Mouse (Mus musculus): Measurements from ENCODE around the gene Nisch. TPM values are rescaled to one million over a fixed set of nuclear protein-coding genes. Genes with fewer than 3 reads are reported as not detected.

Nisch gene
- polyA plus RNA-seq, 1 experiment from 2014 or later, result 439 TPM

DNA sequence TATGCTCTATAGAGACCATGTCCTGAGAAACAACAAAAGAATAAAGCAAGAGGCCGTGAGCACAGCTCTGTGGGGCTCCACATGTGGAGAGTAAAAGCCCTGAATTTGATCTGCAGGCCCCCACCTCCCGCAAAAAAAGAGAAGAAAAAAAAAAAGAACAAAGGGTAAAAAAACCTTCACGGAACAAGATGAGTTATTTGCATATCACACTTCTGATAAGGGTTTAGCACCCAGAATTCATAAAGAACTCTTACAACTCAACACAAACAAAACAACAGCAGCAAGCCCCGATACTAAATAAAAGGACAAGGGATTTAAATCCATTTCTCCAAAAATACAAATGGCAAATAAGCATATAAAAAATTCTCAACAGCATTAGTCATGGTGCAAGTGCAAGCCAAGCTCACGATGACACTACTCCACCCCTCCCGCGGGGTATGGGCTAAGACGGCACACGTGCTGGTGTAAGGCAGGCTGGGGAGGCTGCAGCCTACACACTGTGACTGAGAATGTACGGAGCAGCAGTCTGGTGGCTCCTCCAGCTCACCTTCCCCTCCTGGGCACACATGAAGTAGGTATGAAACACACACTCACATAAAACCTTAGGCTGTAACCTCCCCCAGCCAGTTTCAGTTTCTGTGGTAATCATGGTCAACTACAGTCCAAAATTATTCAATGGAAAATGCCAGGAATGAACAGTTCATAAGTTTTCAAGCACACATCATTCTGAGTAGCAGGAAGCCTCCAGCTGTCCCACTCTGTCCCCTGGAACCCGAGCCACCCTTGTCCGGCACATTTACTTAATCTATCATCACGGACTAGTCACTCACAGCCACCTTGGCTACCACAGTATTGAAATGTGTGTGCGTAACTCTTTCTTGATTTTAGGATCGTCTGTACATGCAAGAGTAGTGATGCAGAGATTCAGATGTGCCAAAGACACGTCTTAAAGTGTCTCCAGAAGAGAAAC is 18.9 kb downstream of the Nisch start:
- no peak for ATAC-seq (ENCODE audit: low FRiP score)
- Histone ChIP-seq H3K27ac (no peak overlapping the region), H3K27me3 (no peaks in the 10 kb centered on the region), H3K36me3 (replicated peaks) (peaks cover 91% of the 10 kb centered on the region), H3K9me3 (no peaks in the 10 kb centered on the region), H3K4me1 (peaks cover 15% of the 10 kb centered on the region; the same call in 1 of the 2 replicates), H3K4me2 (no peak overlapping the region), H3K4me3 (replicated peaks) (no peak overlapping the region), H3K9ac (no peak overlapping the region)
- 80% methylated on average over 16 of the region's 16 CpGs for WGBS

GRCm38 (mm10) chr14:31195968-31196367 is 20.8 kb downstream of the Nisch start:
- Histone ChIP-seq H3K4me3 (replicated peaks) (no peak overlapping the region), H3K36me3 (replicated peaks) (peaks cover 91% of the 10 kb centered on the region), H3K9me3 (no peaks in the 10 kb centered on the region), H3K27ac (no peak overlapping the region), H3K9ac (no peak overlapping the region), H3K27me3 (no peaks in the 10 kb centered on the region), H3K4me2 (no peak overlapping the region), H3K4me1 (peaks cover 15% of the 10 kb centered on the region; the same call in 1 of the 2 replicates)
- ATAC-seq (ENCODE audit: low FRiP score), result no peak

- Histone ChIP-seq H3K9me3 (no peaks in the 10 kb centered on the region), H3K9ac (no peak overlapping the region), H3K4me1 (peaks cover 15% of the 10 kb centered on the region; the same call in 1 of the 2 replicates), H3K36me3 (replicated peaks) (peaks cover 91% of the 10 kb centered on the region), H3K4me2 (no peak overlapping the region), H3K27me3 (no peaks in the 10 kb centered on the region), H3K27ac (no peak overlapping the region), H3K4me3 (replicated peaks) (no peak overlapping the region)
- ATAC-seq (ENCODE audit: low FRiP score), result no peak
- 96% methylated on average over 4 of the region's 4 CpGs for WGBS
These were observed 21.2 kb downstream of the Nisch start for GRCm38 (mm10) chr14:31195521-31195920.

DNA sequence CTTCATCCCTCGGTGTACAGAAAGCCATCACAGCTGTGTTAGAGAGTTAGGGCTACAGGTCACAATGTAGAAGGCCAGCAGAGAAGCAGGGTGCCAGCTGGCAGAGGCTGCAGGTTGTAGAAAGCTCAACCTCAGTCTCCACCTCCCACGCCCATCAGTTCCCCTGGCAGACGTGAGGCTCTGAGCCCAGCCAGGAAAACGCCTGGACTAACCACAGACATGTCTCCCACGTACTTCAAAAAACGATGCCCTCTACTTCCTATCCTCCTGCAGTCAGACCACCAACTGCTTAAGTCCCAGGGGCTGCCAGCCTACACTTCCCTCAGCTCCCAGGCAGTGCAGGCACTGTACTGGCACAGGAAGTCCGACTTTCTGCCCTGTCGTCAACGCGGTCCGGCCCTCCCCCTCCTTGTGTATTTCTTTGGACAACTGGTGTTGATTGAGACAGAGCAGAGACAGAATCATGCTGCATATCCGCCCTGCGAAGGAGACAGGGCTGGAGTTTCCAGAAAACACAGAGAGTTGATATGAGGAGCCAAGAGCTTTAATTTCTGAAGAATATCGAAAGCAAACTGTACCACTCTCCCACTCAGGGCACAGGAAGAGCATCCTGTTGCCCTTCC is 21.7 kb downstream of the Nisch start:
- no peak overlapping the region for H3K27ac ChIP-seq
- H3K9me3 ChIP-seq, result no peaks in the 10 kb centered on the region
- H3K9ac ChIP-seq, result no peak overlapping the region
- no peak for ATAC-seq (ENCODE audit: low FRiP score)
- H3K4me1 ChIP-seq, result peaks cover 15% of the 10 kb centered on the region; the same call in 1 of the 2 replicates
- H3K27me3 ChIP-seq, result no peaks in the 10 kb centered on the region
- H3K36me3 ChIP-seq (replicated peaks), result peaks cover 91% of the 10 kb centered on the region
- H3K4me2 ChIP-seq, result no peak overlapping the region
- H3K4me3 ChIP-seq (replicated peaks), result no peak overlapping the region
- WGBS, result 88% methylated on average over 14 of the region's 14 CpGs

- whole genome bisulfite sequencing, result 98% methylated on average over 2 of the region's 2 CpGs
These were observed 22.3 kb downstream of the Nisch start for GRCm38 (mm10) chr14:31194441-31194840.

GRCm38 (mm10) chr14:31193791-31194190 is 23.0 kb downstream of the Nisch start:
- Histone ChIP-seq H3K36me3 (replicated peaks) (peaks cover 91% of the 10 kb centered on the region), H3K9me3 (no peaks in the 10 kb centered on the region), H3K9ac (no peak overlapping the region), H3K27ac (no peak overlapping the region), H3K4me3 (replicated peaks) (no peak overlapping the region), H3K4me1 (peaks cover 26% of the 10 kb centered on the region; the same call in 1 of the 2 replicates), H3K27me3 (no peaks in the 10 kb centered on the region), H3K4me2 (no peak overlapping the region)
- ATAC-seq (ENCODE audit: low FRiP score), result no peak
- 81% methylated on average over 7 of the region's 7 CpGs for WGBS

More at GRCm38 (mm10) chr14:31194441-31194840, 22.3 kb downstream of the Nisch start:
- no peaks in the 10 kb centered on the region for H3K9me3 ChIP-seq
- no peaks in the 10 kb centered on the region for H3K27me3 ChIP-seq
- H3K27ac ChIP-seq, result no peak overlapping the region
- H3K4me1 ChIP-seq, result peaks cover 19% of the 10 kb centered on the region; the same call in 1 of the 2 replicates
- ATAC-seq (ENCODE audit: low FRiP score), result no peak
- H3K4me2 ChIP-seq, result no peak overlapping the region
- no peak overlapping the region for H3K9ac ChIP-seq
- no peak overlapping the region for H3K4me3 ChIP-seq (replicated peaks)
- H3K36me3 ChIP-seq (replicated peaks), result peaks cover 91% of the 10 kb centered on the region

GRCm38 (mm10) chr14:31191936-31192335 is 24.8 kb downstream of the Nisch start:
- peaks cover 15% of the 10 kb centered on the region; the same call in 1 of the 2 replicates for H3K4me1 ChIP-seq
- H3K27ac ChIP-seq, result no peak overlapping the region
- H3K9ac ChIP-seq, result no peak overlapping the region
- no peak overlapping the region for H3K4me2 ChIP-seq
- no peaks in the 10 kb centered on the region for H3K27me3 ChIP-seq
- 88% methylated on average over 2 of the region's 2 CpGs for WGBS
- H3K36me3 ChIP-seq (replicated peaks), result peaks cover 92% of the 10 kb centered on the region
- no peak for ATAC-seq (ENCODE audit: low FRiP score)
- H3K9me3 ChIP-seq, result no peaks in the 10 kb centered on the region
- no peak overlapping the region for H3K4me3 ChIP-seq (replicated peaks)

- H3K27ac ChIP-seq, result no peak overlapping the region
These were observed 27.4 kb downstream of the Nisch start for GRCm38 (mm10) chr14:31189348-31189747.

DNA sequence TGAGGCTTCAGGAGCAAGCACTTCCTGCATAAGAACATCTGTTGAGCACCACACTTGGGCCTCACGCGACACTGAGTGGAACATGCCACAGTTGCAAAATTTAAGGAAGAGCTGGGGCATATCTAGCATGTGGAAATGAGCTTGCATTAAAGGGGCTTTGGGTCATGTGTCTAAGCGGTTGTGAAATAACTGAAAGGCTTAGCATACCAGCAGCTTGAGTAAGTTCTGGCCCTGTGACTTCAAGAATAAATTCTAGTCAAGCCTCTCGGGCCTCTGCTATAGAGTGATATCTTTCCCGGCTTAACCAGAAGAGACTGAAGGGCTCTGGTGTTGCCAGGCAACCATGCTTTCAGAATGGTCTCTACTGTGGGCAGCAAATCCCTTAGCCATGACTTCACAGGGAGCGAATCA is 28.0 kb downstream of the Nisch start:
- WGBS, result 65% methylated on average over 6 of the region's 6 CpGs
- Histone ChIP-seq H3K27ac (no peak overlapping the region), H3K4me1 (peaks cover 12% of the 10 kb centered on the region; the same call in 1 of the 2 replicates)

More at GRCm38 (mm10) chr14:31189348-31189747, 27.4 kb downstream of the Nisch start:
- no peaks in the 10 kb centered on the region for H3K27me3 ChIP-seq
- no peak overlapping the region for H3K9ac ChIP-seq
- no peaks in the 10 kb centered on the region for H3K9me3 ChIP-seq
- H3K4me2 ChIP-seq, result no peak overlapping the region
- no peak for ATAC-seq (ENCODE audit: low FRiP score)
- no peak overlapping the region for H3K4me3 ChIP-seq (replicated peaks)
- WGBS, result 94% methylated on average over 3 of the region's 3 CpGs
- peaks cover 98% of the 10 kb centered on the region for H3K36me3 ChIP-seq (replicated peaks)
- peaks cover 15% of the 10 kb centered on the region; the same call in 1 of the 2 replicates for H3K4me1 ChIP-seq

GRCm38 (mm10) chr14:31186656-31187055 is 30.1 kb downstream of the Nisch start:
- Histone ChIP-seq H3K27ac (no peak overlapping the region), H3K27me3 (no peaks in the 10 kb centered on the region), H3K4me2 (no peak overlapping the region), H3K9me3 (no peaks in the 10 kb centered on the region), H3K4me1 (peaks cover 12% of the 10 kb centered on the region; the same call in 1 of the 2 replicates), H3K4me3 (replicated peaks) (no peak overlapping the region), H3K36me3 (replicated peaks) (peaks cover 99% of the 10 kb centered on the region), H3K9ac (no peak overlapping the region)
- ATAC-seq (ENCODE audit: low FRiP score), result no peak
- WGBS, result 88% methylated on average over 4 of the region's 4 CpGs

More for the DNA sequence above, 28.0 kb downstream of the Nisch start:
- no peak overlapping the region for H3K4me2 ChIP-seq
- no peaks in the 10 kb centered on the region for H3K27me3 ChIP-seq
- no peaks in the 10 kb centered on the region for H3K9me3 ChIP-seq
- ATAC-seq (ENCODE audit: low FRiP score), result no peak
- peaks cover 99% of the 10 kb centered on the region for H3K36me3 ChIP-seq (replicated peaks)
- H3K4me3 ChIP-seq (replicated peaks), result no peak overlapping the region
- no peak overlapping the region for H3K9ac ChIP-seq

GRCm38 (mm10) chr14:31184195-31184594 is 32.6 kb downstream of the Nisch start:
- no peak overlapping the region for H3K27ac ChIP-seq
- no peaks in the 10 kb centered on the region for H3K9me3 ChIP-seq
- no peak overlapping the region for H3K9ac ChIP-seq
- H3K4me1 ChIP-seq, result peaks cover 5% of the 10 kb centered on the region; the same call in 1 of the 2 replicates
- 90% methylated on average over 12 of the region's 12 CpGs for WGBS
- ATAC-seq (ENCODE audit: low FRiP score), result no peak
- no peak overlapping the region for H3K4me3 ChIP-seq (replicated peaks)
- H3K36me3 ChIP-seq (replicated peaks), result peaks cover 99% of the 10 kb centered on the region
- H3K4me2 ChIP-seq, result no peak overlapping the region
- no peaks in the 10 kb centered on the region for H3K27me3 ChIP-seq

- Histone ChIP-seq H3K9me3 (no peaks in the 10 kb centered on the region), H3K27ac (no peak overlapping the region), H3K36me3 (replicated peaks) (peaks cover 99% of the 10 kb centered on the region), H3K27me3 (no peaks in the 10 kb centered on the region), H3K4me3 (replicated peaks) (no peak overlapping the region), H3K9ac (no peak overlapping the region), H3K4me2 (no peak overlapping the region), H3K4me1 (no peaks in the 10 kb centered on the region; the same call in 1 of the 2 replicates)
- no peak for ATAC-seq (ENCODE audit: low FRiP score)
- WGBS, result 90% methylated on average over 5 of the region's 5 CpGs
These were observed 33.2 kb downstream of the Nisch start for GRCm38 (mm10) chr14:31183541-31183940.

Data from forebrain, embryonic 12.5 days (tissue).